Mouse (Mus musculus): ENCODE data around the gene Tril. TPM values are rescaled to one million over a fixed set of nuclear protein-coding genes. Genes with fewer than 3 reads are reported as not detected.

Gene Tril
- 50.1 and 65.8 TPM in 2 replicates for polyA plus RNA-seq (2016; fragmentation: Nextera tagmentation; extraction: Ambion mirVana)

GRCm38 (mm10) chr6:53820486-53820985, at the start of gene Tril:
Gene Tril, minus strand, starts transcription at chr6:53820830.
- peaks cover 75% of the 10 kb centered on the region for H3K27me3 ChIP-seq (replicated peaks; ENCODE audit: low read depth, poor library complexity, severe bottlenecking)
- peaks cover 19% of the 10 kb centered on the region for H3K36me3 ChIP-seq (replicated peaks)
- under 1% methylated on average over 43 of the region's 43 CpGs for WGBS
- peak within 1 kb of the TSS; percentile 97 for H3K27ac ChIP-seq (replicated peaks)
- peak; percentile 92 for DNase-seq (ENCODE audit: low spot score)
- H3K4me3 ChIP-seq = peak within 1 kb of the TSS; percentile 76
- H3K4me1 ChIP-seq = peaks cover 71% of the 10 kb centered on the region
- H3K9me3 ChIP-seq = no peaks in the 10 kb centered on the region

GRCm38 (mm10) chr6:53863011-53863410, 42.4 kb upstream of the Tril start:
- Histone ChIP-seq H3K27ac (replicated peaks) (no peak overlapping the region), H3K27me3 (replicated peaks; ENCODE audit: low read depth, poor library complexity, severe bottlenecking) (no peaks in the 10 kb centered on the region), H3K9me3 (no peaks in the 10 kb centered on the region), H3K4me1 (peaks cover 14% of the 10 kb centered on the region), H3K36me3 (replicated peaks) (no peaks in the 10 kb centered on the region), H3K4me3 (no peak overlapping the region)
- 80% methylated on average over 2 of the region's 2 CpGs for WGBS
- no peak for DNase-seq (ENCODE audit: low spot score)

GRCm38 (mm10) chr6:53859106-53859505, 38.5 kb upstream of the Tril start:
- H3K27ac ChIP-seq (replicated peaks) = no peak overlapping the region
- DNase-seq (ENCODE audit: low spot score) = no peak
- H3K4me3 ChIP-seq = no peak overlapping the region
- H3K9me3 ChIP-seq = no peaks in the 10 kb centered on the region
- 43% methylated on average over 1 of the region's 1 CpGs for WGBS
- H3K27me3 ChIP-seq (replicated peaks; ENCODE audit: low read depth, poor library complexity, severe bottlenecking) = no peaks in the 10 kb centered on the region
- H3K36me3 ChIP-seq (replicated peaks) = no peaks in the 10 kb centered on the region
- H3K4me1 ChIP-seq = peaks cover 35% of the 10 kb centered on the region

- 56% methylated on average over 7 of the region's 7 CpGs for WGBS
- H3K27ac ChIP-seq (replicated peaks) = no peak overlapping the region
Observed at GRCm38 (mm10) chr6:53857822-53858221, 37.2 kb upstream of the Tril start.

GRCm38 (mm10) chr6:53856775-53857174, 36.1 kb upstream of the Tril start:
- 79% methylated on average over 2 of the region's 2 CpGs for WGBS
- no peaks in the 10 kb centered on the region for H3K36me3 ChIP-seq (replicated peaks)
- DNase-seq (ENCODE audit: low spot score) = no peak
- H3K4me3 ChIP-seq = no peak overlapping the region
- H3K9me3 ChIP-seq = no peaks in the 10 kb centered on the region
- H3K27me3 ChIP-seq (replicated peaks; ENCODE audit: low read depth, poor library complexity, severe bottlenecking) = no peaks in the 10 kb centered on the region
- H3K4me1 ChIP-seq = peaks cover 35% of the 10 kb centered on the region
- no peak overlapping the region for H3K27ac ChIP-seq (replicated peaks)

More at GRCm38 (mm10) chr6:53857822-53858221, 37.2 kb upstream of the Tril start:
- no peak for DNase-seq (ENCODE audit: low spot score)
- peaks cover 35% of the 10 kb centered on the region for H3K4me1 ChIP-seq
- no peaks in the 10 kb centered on the region for H3K9me3 ChIP-seq
- H3K27me3 ChIP-seq (replicated peaks; ENCODE audit: low read depth, poor library complexity, severe bottlenecking) = no peaks in the 10 kb centered on the region
- no peak overlapping the region for H3K4me3 ChIP-seq
- no peaks in the 10 kb centered on the region for H3K36me3 ChIP-seq (replicated peaks)

- Histone ChIP-seq H3K4me3 (no peak overlapping the region), H3K27ac (replicated peaks) (0 out of 2 replicates have a peak overlapping the region, but pooled peaks have one; percentile 24), H3K9me3 (no peaks in the 10 kb centered on the region), H3K36me3 (replicated peaks) (no peaks in the 10 kb centered on the region), H3K4me1 (peaks cover 35% of the 10 kb centered on the region), H3K27me3 (replicated peaks; ENCODE audit: low read depth, poor library complexity, severe bottlenecking) (no peaks in the 10 kb centered on the region)
- WGBS = 85% methylated on average over 12 of the region's 12 CpGs
- DNase-seq (ENCODE audit: low spot score) = no peak
Observed at GRCm38 (mm10) chr6:53854971-53855856, 34.6 kb upstream of the Tril start.

GRCm38 (mm10) chr6:53854226-53854625, 33.6 kb upstream of the Tril start:
- WGBS = 89% methylated on average over 2 of the region's 2 CpGs

GRCm38 (mm10) chr6:53853546-53853945, 32.9 kb upstream of the Tril start:
- no peak overlapping the region for H3K27ac ChIP-seq (replicated peaks)
- WGBS = 88% methylated on average over 3 of the region's 3 CpGs
- H3K27me3 ChIP-seq (replicated peaks; ENCODE audit: low read depth, poor library complexity, severe bottlenecking) = no peaks in the 10 kb centered on the region
- H3K4me1 ChIP-seq = peaks cover 36% of the 10 kb centered on the region
- H3K9me3 ChIP-seq = no peaks in the 10 kb centered on the region
- H3K36me3 ChIP-seq (replicated peaks) = no peaks in the 10 kb centered on the region
- DNase-seq (ENCODE audit: low spot score) = no peak
- no peak overlapping the region for H3K4me3 ChIP-seq

More at GRCm38 (mm10) chr6:53854226-53854625, 33.6 kb upstream of the Tril start:
- no peaks in the 10 kb centered on the region for H3K27me3 ChIP-seq (replicated peaks; ENCODE audit: low read depth, poor library complexity, severe bottlenecking)
- H3K36me3 ChIP-seq (replicated peaks) = no peaks in the 10 kb centered on the region
- peaks cover 36% of the 10 kb centered on the region for H3K4me1 ChIP-seq
- H3K9me3 ChIP-seq = no peaks in the 10 kb centered on the region
- no peak for DNase-seq (ENCODE audit: low spot score)
- no peak overlapping the region for H3K27ac ChIP-seq (replicated peaks)
- no peak overlapping the region for H3K4me3 ChIP-seq

GRCm38 (mm10) chr6:53844626-53845025, 24.0 kb upstream of the Tril start:
- 95% methylated on average over 17 of the region's 17 CpGs for WGBS
- Histone ChIP-seq H3K27ac (replicated peaks) (0 out of 2 replicates have a peak overlapping the region, but pooled peaks have one; percentile 26), H3K9me3 (no peaks in the 10 kb centered on the region), H3K4me3 (no peak overlapping the region), H3K36me3 (replicated peaks) (no peaks in the 10 kb centered on the region), H3K4me1 (peaks cover 22% of the 10 kb centered on the region), H3K27me3 (replicated peaks; ENCODE audit: low read depth, poor library complexity, severe bottlenecking) (no peaks in the 10 kb centered on the region)
- no peak for DNase-seq (ENCODE audit: low spot score)

GRCm38 (mm10) chr6:53825213-53825612, 4.6 kb upstream of the Tril start:
- Histone ChIP-seq H3K4me3 (no peak overlapping the region), H3K27me3 (replicated peaks; ENCODE audit: low read depth, poor library complexity, severe bottlenecking) (peaks cover 38% of the 10 kb centered on the region), H3K27ac (replicated peaks) (no peak overlapping the region), H3K9me3 (peaks cover 3% of the 10 kb centered on the region; the same call in 1 of the 2 replicates), H3K4me1 (peaks cover 25% of the 10 kb centered on the region), H3K36me3 (replicated peaks) (no peaks in the 10 kb centered on the region)
- WGBS = 80% methylated on average over 4 of the region's 4 CpGs
- no peak for DNase-seq (ENCODE audit: low spot score)

GRCm38 (mm10) chr6:53821041-53821501, 441 bp upstream of the Tril start:
- H3K4me3 ChIP-seq = peak overlapping the region; percentile 76
- DNase-seq (ENCODE audit: low spot score) = no peak
- peaks cover 13% of the 10 kb centered on the region; the same call in 1 of the 2 replicates for H3K36me3 ChIP-seq (replicated peaks)
- H3K4me1 ChIP-seq = peaks cover 65% of the 10 kb centered on the region
- peak overlapping the region; percentile 97 for H3K27ac ChIP-seq (replicated peaks)
- no peaks in the 10 kb centered on the region for H3K9me3 ChIP-seq
- WGBS = under 1% methylated on average over 18 of the region's 18 CpGs
- H3K27me3 ChIP-seq (replicated peaks; ENCODE audit: low read depth, poor library complexity, severe bottlenecking) = peaks cover 76% of the 10 kb centered on the region

GRCm38 (mm10) chr6:53819761-53820485, 707 bp downstream of the Tril start:
- peak overlapping the region; percentile 76 for H3K4me3 ChIP-seq
- no peaks in the 10 kb centered on the region for H3K9me3 ChIP-seq
- peak; percentile 76 for DNase-seq (ENCODE audit: low spot score)
- WGBS = under 1% methylated on average over 64 of the region's 64 CpGs
- H3K27ac ChIP-seq (replicated peaks) = peak overlapping the region; percentile 97
- peaks cover 69% of the 10 kb centered on the region for H3K27me3 ChIP-seq (replicated peaks; ENCODE audit: low read depth, poor library complexity, severe bottlenecking)
- H3K4me1 ChIP-seq = peaks cover 67% of the 10 kb centered on the region
- peaks cover 25% of the 10 kb centered on the region for H3K36me3 ChIP-seq (replicated peaks)
